Mouse (Mus musculus): Measurements from ENCODE around the gene Vps45. TPM values are rescaled to one million over a fixed set of nuclear protein-coding genes. Genes with fewer than 3 reads are reported as not detected.

Vps45 gene
- total RNA-seq (2023): 10 to 100 TPM; 16.1 to 22.9 TPM

DNA sequence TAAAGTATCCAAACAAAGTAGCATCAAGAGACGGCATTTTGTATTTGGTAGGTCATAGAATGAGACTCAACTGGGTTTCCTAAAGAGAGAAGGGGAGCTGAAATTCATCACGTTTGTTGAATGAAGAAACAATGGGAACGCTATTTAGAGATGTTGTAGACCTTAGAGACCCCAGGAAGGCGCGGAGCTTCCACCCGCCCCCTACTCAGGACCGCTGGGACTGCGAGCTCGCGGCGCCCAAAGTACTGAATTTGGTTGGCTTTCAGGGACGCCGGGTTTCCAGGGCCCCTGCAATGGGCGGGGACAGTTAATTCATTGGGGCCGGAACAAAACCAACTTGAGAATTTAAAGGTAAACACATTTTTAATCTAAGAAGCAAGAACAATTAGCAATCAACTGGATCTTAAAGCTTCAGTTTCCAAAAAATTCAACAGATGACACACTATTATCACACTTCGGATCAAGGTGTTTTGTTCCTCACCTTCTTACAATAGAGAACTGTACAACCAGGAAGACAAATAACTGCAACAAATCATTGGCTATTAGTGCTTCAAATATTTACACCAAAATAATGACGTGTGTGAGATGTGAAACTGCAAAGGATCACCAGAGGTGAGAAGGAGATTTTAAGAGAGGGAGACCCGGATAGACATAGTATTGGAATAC is at the start of gene Vps45:
Gene Vps45, minus strand, starts transcription at position 236 of the 666 bp plus-strand sequence.

DNA sequence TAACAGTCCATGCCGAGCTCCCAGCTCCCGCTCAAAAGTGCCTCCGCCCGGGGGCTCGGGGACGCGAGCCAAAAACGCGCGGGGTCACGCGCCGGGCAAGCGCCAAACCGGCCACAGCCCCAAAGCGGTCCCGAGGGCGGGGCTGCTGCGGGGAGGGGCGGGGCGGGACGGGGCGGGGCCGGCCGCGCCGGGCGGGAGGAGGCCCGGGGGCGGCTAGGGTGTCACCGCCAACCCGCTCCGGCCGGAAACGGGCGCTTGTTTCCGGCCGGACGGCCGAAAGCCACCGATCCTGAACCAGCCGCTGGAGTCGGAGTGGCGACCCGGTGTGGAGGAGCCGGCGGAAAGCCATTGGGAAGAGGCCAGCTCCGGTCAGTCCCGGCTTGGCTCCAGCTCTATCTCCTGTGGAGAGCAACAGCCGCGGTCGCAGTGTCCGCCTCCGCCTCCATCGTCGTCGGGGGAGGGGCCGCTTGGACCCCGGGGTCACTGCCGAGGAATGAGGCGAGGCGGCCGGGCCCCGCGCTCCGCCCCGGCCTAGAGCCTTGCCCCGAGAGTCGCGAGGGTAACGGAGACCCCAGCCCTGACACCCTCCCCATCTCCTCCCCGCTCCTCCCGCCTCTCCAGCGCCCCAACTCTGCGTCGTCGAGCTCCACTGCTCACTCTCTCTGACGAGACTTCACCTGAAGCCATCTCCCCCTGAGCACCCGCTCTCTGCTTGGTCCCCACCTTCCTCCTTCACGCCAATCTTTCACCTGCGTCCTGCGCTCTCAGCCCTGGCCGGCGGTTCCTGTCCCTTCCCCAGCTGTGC is 46.2 kb upstream of the Vps45 start, which contains the start of gene Otud7b:
Gene Otud7b, plus strand, starts transcription at position 267 of the 805 bp plus-strand sequence.

DNA sequence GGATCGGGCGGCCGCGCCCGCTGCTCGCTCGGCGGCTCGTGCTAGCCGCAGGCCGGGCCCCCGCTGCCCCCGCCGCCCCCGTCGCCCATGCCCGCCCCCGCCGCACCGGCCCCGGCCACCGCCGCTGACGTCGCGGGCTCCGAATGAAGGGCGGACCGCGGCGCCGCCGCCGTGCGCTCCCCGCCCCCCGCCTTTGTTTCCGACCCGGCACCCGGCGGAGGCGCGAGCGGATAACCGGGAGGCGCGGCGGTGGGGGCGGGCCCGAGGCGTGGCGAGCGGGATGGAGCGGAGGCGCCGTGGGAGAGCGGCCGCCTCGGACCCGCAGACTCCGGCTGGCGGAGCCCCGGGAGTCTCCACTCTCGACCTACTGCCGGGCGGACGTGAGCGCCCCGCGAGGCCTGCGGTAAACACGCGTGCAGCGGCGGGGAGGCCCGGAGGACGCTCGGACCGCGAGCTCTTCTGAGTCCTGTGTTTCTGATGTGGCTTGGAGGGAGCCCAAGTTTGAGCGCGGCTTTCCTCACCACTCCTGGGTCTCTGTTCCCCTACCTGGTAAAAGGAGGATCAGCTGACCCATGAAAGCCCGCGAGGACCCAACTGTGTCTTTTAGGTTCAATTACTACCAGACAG is 62.4 kb downstream of the Vps45 start, which contains the start of gene Plekho1:
Gene Plekho1, minus strand, starts transcription at position 200 of the 627 bp plus-strand sequence.

Other genes with a start within 250 kb of the Vps45 start
- 10 to 100 TPM; 44.0 to 56.5 TPM for gene Rprd2, start 239.6 kb downstream of the Vps45 start, total RNA-seq (2023)
- gene Prpf3, start 202.6 kb downstream of the Vps45 start, total RNA-seq (2023): 10 to 100 TPM; 25.2 to 27.4 TPM
- gene Mrps21, start 186.9 kb downstream of the Vps45 start, total RNA-seq (2023): 100 to 1,000 TPM; 115 to 129 TPM
- 10 to 100 TPM in 1 of 2 experiments, 1 to 10 TPM in 1; 8.7 to 12.9 TPM for gene Ciart, start 176.2 kb downstream of the Vps45 start, total RNA-seq (2023)
- 10 to 100 TPM; 32.4 to 37.1 TPM for gene BC028528, start 166.5 kb downstream of the Vps45 start, total RNA-seq (2023)
- gene Aph1a, start 164.5 kb downstream of the Vps45 start, total RNA-seq (2023): 10 to 100 TPM; 60.7 to 67.1 TPM
- not detected for gene Car14, start 153.8 kb downstream of the Vps45 start, total RNA-seq (2023)
- gene Anp32e, start 129.2 kb downstream of the Vps45 start, total RNA-seq (2023): 10 to 100 TPM; 76.6 to 90.5 TPM
- 10 to 100 TPM; 39.9 to 68.8 TPM for gene Plekho1, start 62.5 kb downstream of the Vps45 start, total RNA-seq (2023)
- gene Otud7b, start 46.1 kb upstream of the Vps45 start, total RNA-seq (2023): 10 to 100 TPM; 14.0 to 20.9 TPM
- under 1 TPM in 1 of 2 experiments, not detected in 1; 0.49 TPM for gene Mtmr11, start 103.5 kb upstream of the Vps45 start, total RNA-seq (2023)
- gene Sf3b4, start 113.9 kb upstream of the Vps45 start, total RNA-seq (2023): 10 to 100 TPM; 45.7 to 50.8 TPM
- gene Sv2a, start 122.7 kb upstream of the Vps45 start, total RNA-seq (2023): under 1 TPM; 0.07 to 0.64 TPM
- 1 to 10 TPM; 5.7 to 5.8 TPM for gene Bola1, start 161.2 kb upstream of the Vps45 start, total RNA-seq (2023)
- gene Hist2h2ab, start 161.4 kb upstream of the Vps45 start, total RNA-seq (2023): 10 to 100 TPM; 17.4 to 21.4 TPM
- 100 to 1,000 TPM; 338 to 339 TPM for gene Hist2h2ac, start 162.4 kb upstream of the Vps45 start, total RNA-seq (2023)
- gene Hist2h2be, start 162.7 kb upstream of the Vps45 start, total RNA-seq (2023): 1 to 10 TPM; 2.6 to 3.5 TPM
- gene Hist2h3c2, start 180.7 kb upstream of the Vps45 start, total RNA-seq (2023): 100 to 1,000 TPM; 451 to 486 TPM
- gene Hist2h2aa2, start 181.8 kb upstream of the Vps45 start, total RNA-seq (2023): 1,000 to 10,000 TPM; 2,817 to 3,247 TPM
- gene Hist2h2aa1, start 187.0 kb upstream of the Vps45 start, total RNA-seq (2023): 10 to 100 TPM in 1 of 2 experiments, 1 to 10 TPM in 1; 10.0 to 41.5 TPM
- gene Hist2h3c1, start 188.2 kb upstream of the Vps45 start, total RNA-seq (2023): not detected
- 100 to 1,000 TPM; 249 to 250 TPM for gene Hist2h4, start 204.8 kb upstream of the Vps45 start, total RNA-seq (2023)
- 1,000 to 10,000 TPM; 2,116 to 2,242 TPM for gene Hist2h3b, start 210.2 kb upstream of the Vps45 start, total RNA-seq (2023)
- gene Hist2h2bb, start 211.3 kb upstream of the Vps45 start, total RNA-seq (2023): 1,000 to 10,000 TPM; 1,687 to 1,847 TPM
- 1 to 10 TPM; 1.9 to 3.0 TPM for gene Fcgr1, start 235.5 kb upstream of the Vps45 start, total RNA-seq (2023)

Measured in neutrophil, adult 59 days (primary cell).